Mouse (Mus musculus) frontal cortex, postnatal 14 days (tissue): Measurements from ENCODE around the gene Cmss1.

Source experiments
- DNase-seq, 2 experiments: peaks; one replicate each; pipeline ENCODE4 v3.0.0; 2022; ENCODE audit warnings: low spot score in 2 of 2

The Cmss1 gene

GRCm38 (mm10) chr16:57515636-57516035 lies 91.0 kb downstream of the Cmss1 start:
- no peak for DNase-seq

- no peak for DNase-seq
Observed at GRCm38 (mm10) chr16:57514371-57514770, 92.3 kb downstream of the Cmss1 start.

- DNase-seq: no peak
Observed at GRCm38 (mm10) chr16:57513562-57513961, 93.1 kb downstream of the Cmss1 start.

GRCm38 (mm10) chr16:57509099-57509498 lies 97.6 kb downstream of the Cmss1 start:
- DNase-seq: no peak

GRCm38 (mm10) chr16:57508351-57508750 lies 98.3 kb downstream of the Cmss1 start:
- no peak for DNase-seq

- DNase-seq: no peak
Observed at GRCm38 (mm10) chr16:57506133-57506532, 100.5 kb downstream of the Cmss1 start.

GRCm38 (mm10) chr16:57504728-57505127 lies 101.9 kb downstream of the Cmss1 start:
- DNase-seq: no peak

- no peak for DNase-seq
Observed at GRCm38 (mm10) chr16:57502761-57503160, 103.9 kb downstream of the Cmss1 start.

- no peak for DNase-seq
Observed at GRCm38 (mm10) chr16:57502230-57502629, 104.4 kb downstream of the Cmss1 start.

GRCm38 (mm10) chr16:57500851-57501250 lies 105.8 kb downstream of the Cmss1 start:
- DNase-seq: no peak

- DNase-seq: peak in 1 of 2 experiments; percentile 7
Observed at GRCm38 (mm10) chr16:57496437-57497173, 110.1 kb downstream of the Cmss1 start.

- no peak for DNase-seq
Observed at GRCm38 (mm10) chr16:57495476-57496203, 111.0 kb downstream of the Cmss1 start.

GRCm38 (mm10) chr16:57491853-57492252 lies 114.8 kb downstream of the Cmss1 start:
- DNase-seq: no peak

GRCm38 (mm10) chr16:57490691-57491090 lies 116.0 kb downstream of the Cmss1 start:
- no peak for DNase-seq

- DNase-seq: no peak
Observed at GRCm38 (mm10) chr16:57488661-57489060, 118.0 kb downstream of the Cmss1 start.

GRCm38 (mm10) chr16:57486266-57486665 lies 120.4 kb downstream of the Cmss1 start:
- DNase-seq: no peak

- no peak for DNase-seq
Observed at GRCm38 (mm10) chr16:57485265-57485664, 121.4 kb downstream of the Cmss1 start.

- no peak for DNase-seq
Observed at GRCm38 (mm10) chr16:57484043-57484795, 122.4 kb downstream of the Cmss1 start.

GRCm38 (mm10) chr16:57483503-57483902 lies 123.2 kb downstream of the Cmss1 start:
- no peak for DNase-seq

- no peak for DNase-seq
Observed at GRCm38 (mm10) chr16:57482911-57483310, 123.8 kb downstream of the Cmss1 start.

- DNase-seq: no peak
Observed at GRCm38 (mm10) chr16:57482264-57482663, 124.4 kb downstream of the Cmss1 start.

- no peak for DNase-seq
Observed at GRCm38 (mm10) chr16:57479776-57480175, 126.9 kb downstream of the Cmss1 start.
